Mouse (Mus musculus) hindbrain, embryonic 13.5 days (tissue): ENCODE data around the gene Tmem167. TPM values are rescaled to one million over a fixed set of nuclear protein-coding genes. Genes with fewer than 3 reads are reported as not detected.

ENCODE experiments used
- ATAC-seq: fragments of 200-750 bp; cut with Nextera tagmentation; 2 replicates; pipeline ENCODE4 v1.8.0; 2017; ENCODE audit warnings: moderate TSS enrichment; ENCODE audit not compliant: low FRiP score
- H3K27ac ChIP-seq: fragments of 300-500 bp; sonication (generic); 2 replicates; pipeline ENCODE4 v1.5.1; 2015; ENCODE audit warnings: inconsistent platforms, mild to moderate bottlenecking, moderate library complexity
- H3K27me3 ChIP-seq: fragments of 300-500 bp; sonication (generic); 2 replicates; pipeline ENCODE4 v1.6.1; 2015; ENCODE audit warnings: mild to moderate bottlenecking, inconsistent platforms
- H3K36me3 ChIP-seq: fragments of 300-500 bp; sonication (generic); 2 replicates; pipeline ENCODE4 v1.6.1; 2015; ENCODE audit warnings: mild to moderate bottlenecking, inconsistent platforms
- H3K4me1 ChIP-seq: fragments of 300-500 bp; sonication (generic); replicated peaks from 2 replicates; pipeline ENCODE4 v1.6.1; 2015; ENCODE audit warnings: inconsistent platforms
- H3K4me2 ChIP-seq: fragments of 300-500 bp; sonication (generic); 2 replicates; pipeline ENCODE4 v1.6.1; 2015; ENCODE audit warnings: inconsistent platforms, mild to moderate bottlenecking, moderate library complexity
- H3K4me3 ChIP-seq: fragments of 300-500 bp; sonication (generic); 2 replicates; pipeline ENCODE4 v1.5.1; 2015; ENCODE audit warnings: mild to moderate bottlenecking, inconsistent platforms
- H3K9ac ChIP-seq: fragments of 300-500 bp; sonication (generic); 2 replicates; pipeline ENCODE4 v1.6.1; 2015; ENCODE audit warnings: mild to moderate bottlenecking, inconsistent platforms
- H3K9me3 ChIP-seq: fragments of 300-500 bp; sonication (generic); 2 replicates; pipeline ENCODE4 v1.6.1; 2016; ENCODE audit warnings: inconsistent platforms
- WGBS: fragments of 180-500 bp; shearing (Covaris S2); methylation state at CpG from one replicate; pipeline ENCODE4 v1.1.7; 2015; 5-methylcytosine and 5-hydroxymethylcytosine counted together
- polyA plus RNA-seq: library from polyadenylated mRNA; unstranded; fragments of >200 nt; fragmentation: Nextera tagmentation; extraction: Ambion mirVana; gene quantifications from 2 replicates; pipeline ENCODE4 v1.2.1, GENCODE M21; 2015

Tmem167 gene
- polyA plus RNA-seq, 1 experiment from 2014 or later: 50.0 TPM

GRCm38 (mm10) chr13:90191794-90192193 is 102.9 kb downstream of the Tmem167 start:
- Histone ChIP-seq H3K27ac (no peak overlapping the region), H3K4me3 (no peak overlapping the region), H3K4me1 (no peaks in the 10 kb centered on the region), H3K4me2 (no peak overlapping the region), H3K9ac (no peak overlapping the region), H3K36me3 (no peaks in the 10 kb centered on the region), H3K9me3 (no peaks in the 10 kb centered on the region), H3K27me3 (no peaks in the 10 kb centered on the region)
- WGBS: 73% methylated on average over 6 of the region's 6 CpGs
- no peak for ATAC-seq

Other genes starting within 250 kb of the Tmem167 start
- gene Xrcc4, start 485 bp downstream of the Tmem167 start, polyA plus RNA-seq: 15.5 and 17.2 TPM in 2 replicates